Mouse (Mus musculus) bone marrow, adult 2 months (tissue): Measurements from ENCODE around the gene Clip1. TPM values are rescaled to one million over a fixed set of nuclear protein-coding genes. Genes with fewer than 3 reads are reported as not detected.
A peak's percentile ranks its signal among the peaks of the same experiment; 100 is the strongest.
"Not testable (repeated sequence)": the region's sequence is repeated elsewhere in the genome, so short reads cannot be mapped to it uniquely, and the experiment has no call there.

Experiments
- H3K27ac ChIP-seq: fragments of 200-500 bp; 2 replicates; pipeline ENCODE4 v1.5.1; 2012; ENCODE audit warnings: low read depth, mild to moderate bottlenecking, control low read depth, inconsistent platforms, low read length; ENCODE audit not compliant: control insufficient read depth, poor library complexity, insufficient read depth
- H3K4me1 ChIP-seq: fragments of 200-500 bp; 2 replicates; pipeline ENCODE4 v1.6.1; 2011; ENCODE audit warnings: low read length; ENCODE audit not compliant: control insufficient read depth, insufficient read depth
- H3K4me3 ChIP-seq: fragments of 200-500 bp; replicated peaks from 2 replicates; pipeline ENCODE3; 2011; ENCODE audit warnings: mild to moderate bottlenecking, low read depth, low read length, control low read depth; ENCODE audit not compliant: control insufficient read depth
- CTCF ChIP-seq: fragments of 200-500 bp; IDR thresholded peaks from 2 replicates; pipeline ENCODE4 v1.5.1; 2011; ENCODE audit warnings: low read length, control low read depth; ENCODE audit not compliant: control insufficient read depth, insufficient read depth
- POLR2A ChIP-seq: fragments of 200-500 bp; IDR thresholded peaks from 2 replicates; pipeline ENCODE4 v1.6.1; 2011; ENCODE audit warnings: low read depth, mild to moderate bottlenecking, control low read depth, low read length, borderline replicate concordance; ENCODE audit not compliant: control insufficient read depth
- WGBS: fragments of 180-500 bp; shearing (Covaris S2); methylation state at CpG from one replicate; pipeline ENCODE4 v1.1.7; 2018; 5-methylcytosine and 5-hydroxymethylcytosine counted together
- polyA plus RNA-seq: library from polyadenylated mRNA; stranded (reverse); fragments of >200 nt; gene quantifications from 2 replicates; pipeline ENCODE4 v1.2.4, GENCODE M21; 2011; ENCODE audit warnings: low replicate concordance; ENCODE audit not compliant: missing spikeins, insufficient read depth, insufficient read length

Gene Clip1
- polyA plus RNA-seq, result 11.7 and 29.8 TPM in 2 replicates

- Histone ChIP-seq H3K27ac (peak within 1 kb of the TSS; percentile 98), H3K4me3 (peak within 1 kb of the TSS; percentile 87), H3K4me1 (peaks cover 5% of the 10 kb centered on the region; the same call in 1 of the 2 replicates)
- TF ChIP-seq CTCF (no peak), POLR2A (peak; percentile 31; the same call in 1 of the 2 replicates)
- WGBS, result 1% methylated on average over 63 of the region's 64 CpGs
Measured at GRCm38 (mm10) chr5:123684221-123685144, at the start of gene Clip1. Gene Clip1, minus strand, starts transcription at chr5:123684618.

- TF ChIP-seq CTCF, result no peak
- WGBS, result 92% methylated on average over 2 of the region's 2 CpGs
- Histone ChIP-seq H3K4me3 (no peak overlapping the region), H3K4me1 (no peaks in the 10 kb centered on the region), H3K27ac (no peak overlapping the region)
Measured at GRCm38 (mm10) chr5:123730981-123731380, 46.6 kb upstream of the Clip1 start.

- 81% methylated on average over 7 of the region's 7 CpGs for WGBS
- not testable (repeated sequence) for H3K27ac ChIP-seq, H3K4me1 ChIP-seq, H3K4me3 ChIP-seq
Measured at GRCm38 (mm10) chr5:123723816-123724215, 39.4 kb upstream of the Clip1 start.

- under 1% methylated on average over 83 of the region's 83 CpGs for WGBS
- TF ChIP-seq POLR2A (peak; percentile 85; the same call in 1 of the 2 replicates), CTCF (no peak)
- Histone ChIP-seq H3K4me1 (peaks cover 4% of the 10 kb centered on the region; the same call in 1 of the 2 replicates), H3K4me3 (peak within 1 kb of the TSS; percentile 99), H3K27ac (peak within 1 kb of the TSS; percentile 84)
Measured at GRCm38 (mm10) chr5:123720328-123721311, 36.2 kb upstream of the Clip1 start, which contains the start of gene Zcchc8. Gene Zcchc8, minus strand, starts transcription at chr5:123721100.

GRCm38 (mm10) chr5:123714622-123715021 is 30.2 kb upstream of the Clip1 start:
- peaks cover 6% of the 10 kb centered on the region; the same call in 1 of the 2 replicates for H3K4me1 ChIP-seq
- H3K27ac ChIP-seq, result peak overlapping the region; percentile 86; the same call in 1 of the 2 replicates
- 42% methylated on average over 4 of the region's 4 CpGs for WGBS
- H3K4me3 ChIP-seq, result no peak overlapping the region
- no peak for TF ChIP-seq POLR2A

- no peak overlapping the region for H3K4me3 ChIP-seq
Measured at GRCm38 (mm10) chr5:123713782-123714181, 29.4 kb upstream of the Clip1 start.

GRCm38 (mm10) chr5:123709571-123709970 is 25.2 kb upstream of the Clip1 start:
- Histone ChIP-seq H3K4me3 (no peak overlapping the region), H3K27ac (no peak overlapping the region), H3K4me1 (peaks cover 2% of the 10 kb centered on the region; the same call in 1 of the 2 replicates)
- WGBS, result 90% methylated on average over 4 of the region's 4 CpGs
- TF ChIP-seq CTCF (no peak), POLR2A (no peak)

More at GRCm38 (mm10) chr5:123713782-123714181, 29.4 kb upstream of the Clip1 start:
- WGBS, result 53% methylated on average over 6 of the region's 6 CpGs
- no peak overlapping the region; the same call in 1 of the 2 replicates for H3K27ac ChIP-seq
- H3K4me1 ChIP-seq, result peaks cover 6% of the 10 kb centered on the region; the same call in 1 of the 2 replicates
- TF ChIP-seq POLR2A, result no peak
- no peak for TF ChIP-seq CTCF

- H3K4me1 ChIP-seq, result peaks cover 2% of the 10 kb centered on the region; the same call in 1 of the 2 replicates
- H3K27ac ChIP-seq, result no peak overlapping the region
- H3K4me3 ChIP-seq, result no peak overlapping the region
- TF ChIP-seq CTCF, result no peak
- TF ChIP-seq POLR2A, result no peak
- 86% methylated on average over 12 of the region's 12 CpGs for WGBS
Measured at GRCm38 (mm10) chr5:123708598-123708997, 24.2 kb upstream of the Clip1 start.
